Mouse (Mus musculus): ENCODE results near the gene Tmem200a.
"Not testable (repeated sequence)": the region's sequence is repeated elsewhere in the genome, so short reads cannot be mapped to it uniquely, and the experiment has no call there.

The Tmem200a gene

GRCm38 (mm10) chr10:25962863-25963262 is 116.0 kb downstream of the Tmem200a start:
- DNase-seq, result no peak

GRCm38 (mm10) chr10:25961066-25961465 is 117.8 kb downstream of the Tmem200a start:
- no peak for DNase-seq

- DNase-seq, result no peak
Measured at GRCm38 (mm10) chr10:25958762-25959753, 119.8 kb downstream of the Tmem200a start.

DNA sequence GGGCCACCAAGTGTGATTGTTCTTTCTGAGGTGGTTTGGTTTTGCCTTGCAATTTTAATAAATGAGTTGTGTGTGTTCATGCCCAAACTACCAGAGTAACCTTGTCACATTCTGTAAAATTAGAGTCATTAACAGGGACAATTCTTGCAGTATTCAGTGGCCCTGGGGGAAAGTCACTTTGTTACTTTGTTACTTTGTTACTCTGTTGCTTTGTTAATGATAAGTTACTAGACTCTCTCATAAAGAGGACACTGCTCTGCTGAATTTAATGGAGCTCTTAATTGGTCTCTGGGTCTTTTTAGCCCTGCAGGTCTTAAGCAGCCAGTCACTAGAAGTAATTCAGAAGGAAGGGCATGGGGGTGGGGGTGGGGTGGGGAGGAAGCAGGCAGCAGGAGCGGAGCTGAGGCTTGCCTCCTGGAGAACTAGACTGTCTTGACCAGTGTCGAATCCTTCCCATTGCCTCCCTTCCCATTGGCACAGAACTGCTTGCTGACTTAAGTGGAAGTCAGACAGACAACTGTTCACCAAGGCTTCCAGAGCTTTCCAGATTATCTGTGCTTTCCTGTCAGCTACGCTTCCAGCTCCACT is 124.1 kb downstream of the Tmem200a start:
- no peak for DNase-seq

- no peak for DNase-seq
Measured at GRCm38 (mm10) chr10:25952838-25953237, 126.0 kb downstream of the Tmem200a start.

GRCm38 (mm10) chr10:25952150-25952549 is 126.7 kb downstream of the Tmem200a start:
- no peak for DNase-seq

- DNase-seq, result no peak
Measured at GRCm38 (mm10) chr10:25945866-25946265, 133.0 kb downstream of the Tmem200a start.

- no peak for DNase-seq
Measured at GRCm38 (mm10) chr10:25944641-25945040, 134.2 kb downstream of the Tmem200a start.

DNA sequence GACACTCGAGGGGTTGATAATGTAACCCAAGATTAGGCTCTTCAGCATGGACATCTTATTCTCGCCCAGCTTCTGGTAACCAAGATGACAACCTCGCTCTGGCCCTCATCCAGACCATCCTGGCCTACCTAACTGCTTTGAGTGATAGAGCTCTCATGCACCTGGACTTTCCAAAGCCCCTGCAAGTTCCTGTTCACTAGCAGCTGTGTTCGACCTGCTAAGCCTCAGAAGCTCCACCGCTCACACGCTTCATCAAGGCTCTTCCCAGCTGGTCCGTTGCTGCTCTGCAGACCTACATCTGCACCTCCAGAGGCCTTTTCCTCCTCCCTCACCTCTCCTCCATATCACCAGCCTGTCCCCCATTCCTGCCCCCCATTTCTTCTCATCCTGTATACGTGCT is 147.1 kb downstream of the Tmem200a start:
- DNase-seq, result no peak

- no peak for DNase-seq
Measured at GRCm38 (mm10) chr10:25929401-25930150, 149.3 kb downstream of the Tmem200a start.

DNA sequence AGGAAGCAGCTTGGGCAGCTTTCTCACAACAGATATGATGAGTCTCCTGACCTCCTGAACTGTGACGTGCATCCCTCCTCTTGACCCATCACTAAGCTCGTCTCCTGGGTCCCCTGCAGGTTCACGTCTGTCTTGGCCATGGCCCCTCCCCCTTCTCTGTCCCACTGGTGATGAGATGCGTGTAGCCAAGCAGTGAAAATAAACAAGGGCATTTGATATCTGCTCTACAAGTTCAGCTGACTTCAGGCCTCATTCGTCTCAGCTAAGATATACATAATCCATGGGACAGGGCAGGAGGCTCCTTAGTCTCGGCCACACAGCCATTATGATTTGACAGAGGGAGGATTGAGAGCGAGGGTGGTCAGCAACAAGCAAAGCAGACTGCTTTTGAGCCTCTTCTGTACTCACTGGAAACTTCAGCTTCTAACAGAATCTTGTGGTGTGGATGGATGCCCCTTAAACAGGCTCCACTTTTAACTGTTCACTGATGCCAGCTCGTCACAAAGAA is 149.9 kb downstream of the Tmem200a start:
- no peak for DNase-seq

DNA sequence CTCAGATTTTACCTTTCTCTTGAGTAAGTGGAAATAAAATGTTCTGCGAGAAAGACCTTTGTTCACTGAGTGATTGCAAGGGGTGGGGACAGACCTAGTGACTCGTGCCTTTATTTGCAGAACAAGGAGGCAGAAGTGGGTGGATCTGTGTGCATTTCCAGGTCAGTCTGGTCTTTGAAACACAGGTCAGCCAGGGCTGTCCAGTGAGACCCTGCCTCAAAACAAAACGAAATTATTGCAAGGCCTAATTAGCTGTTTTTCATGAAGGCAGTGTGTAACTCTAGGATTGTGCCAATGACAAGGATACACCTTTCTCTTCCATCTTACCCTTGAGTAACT is 150.4 kb downstream of the Tmem200a start:
- no peak for DNase-seq

DNA sequence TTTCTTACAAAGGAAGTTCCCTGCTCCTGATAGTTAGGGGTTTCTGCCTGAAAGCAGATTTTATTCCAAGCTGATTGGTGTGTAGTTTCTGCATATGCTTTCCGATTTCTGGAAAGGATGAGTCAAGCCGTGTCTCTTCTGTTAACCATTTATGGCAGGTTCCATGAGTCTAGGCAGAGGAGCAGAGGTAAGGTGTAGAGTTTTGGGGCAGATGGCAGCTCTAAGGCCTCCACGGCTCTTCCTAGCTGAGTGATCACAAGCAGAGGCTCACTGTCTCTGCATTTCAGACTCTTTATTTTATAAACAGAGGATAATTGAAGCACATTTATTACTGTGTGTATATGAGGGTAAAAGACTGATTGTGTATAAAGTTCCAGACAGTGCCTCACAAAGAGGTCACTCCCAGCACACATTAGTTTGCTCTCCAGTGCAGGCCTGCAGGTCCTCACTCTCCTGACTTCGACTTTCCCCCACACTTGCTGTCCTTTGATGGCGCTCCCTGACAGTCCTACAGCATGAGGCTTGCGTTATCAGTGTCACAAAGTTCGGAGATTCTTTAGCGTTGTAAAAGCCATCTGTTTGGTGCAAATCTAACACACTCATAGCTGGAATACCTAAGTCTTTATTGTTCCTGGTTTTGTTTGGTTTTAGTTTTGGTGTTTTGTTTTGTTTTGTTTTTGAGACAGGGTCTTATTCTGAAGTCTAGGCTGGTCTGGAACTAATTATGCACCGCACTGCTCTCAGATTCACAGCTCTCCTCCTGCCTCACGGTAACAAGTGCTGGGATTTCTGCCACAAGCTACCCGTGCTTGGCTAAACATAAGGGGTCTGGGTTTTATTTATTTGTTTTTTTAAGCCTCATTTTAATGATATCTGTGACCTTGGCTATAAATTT is 151.1 kb downstream of the Tmem200a start:
- DNase-seq, result no peak

DNA sequence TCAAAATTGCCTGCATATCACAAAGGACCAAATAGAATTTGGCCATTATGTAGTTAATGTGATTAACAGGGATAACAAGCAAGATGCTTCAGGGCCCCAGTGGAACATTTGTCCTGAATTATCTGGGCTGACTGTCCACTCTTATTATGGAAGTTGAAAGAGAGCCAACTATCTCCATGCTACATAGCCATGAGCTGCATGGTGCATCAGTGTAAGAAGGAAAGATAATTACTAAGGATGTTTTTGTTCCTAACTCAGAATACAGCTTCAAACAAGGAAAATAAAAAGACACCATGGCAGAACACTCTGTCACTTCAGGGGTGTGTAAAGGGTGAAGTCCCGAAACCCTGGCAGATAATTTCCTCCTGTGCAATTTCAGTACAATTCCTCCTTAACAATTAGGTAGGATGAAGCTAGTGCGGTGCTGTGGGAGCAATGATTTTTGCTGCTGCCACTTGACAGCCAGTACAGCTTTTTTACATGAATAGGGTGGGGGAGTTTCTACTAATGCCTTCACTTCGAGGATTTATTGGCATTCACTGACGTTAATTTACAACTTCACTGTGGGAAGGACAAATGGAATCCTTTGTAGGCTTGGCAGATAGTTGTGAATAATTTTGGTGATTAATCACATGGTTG is 158.1 kb downstream of the Tmem200a start:
- no peak for DNase-seq

DNA sequence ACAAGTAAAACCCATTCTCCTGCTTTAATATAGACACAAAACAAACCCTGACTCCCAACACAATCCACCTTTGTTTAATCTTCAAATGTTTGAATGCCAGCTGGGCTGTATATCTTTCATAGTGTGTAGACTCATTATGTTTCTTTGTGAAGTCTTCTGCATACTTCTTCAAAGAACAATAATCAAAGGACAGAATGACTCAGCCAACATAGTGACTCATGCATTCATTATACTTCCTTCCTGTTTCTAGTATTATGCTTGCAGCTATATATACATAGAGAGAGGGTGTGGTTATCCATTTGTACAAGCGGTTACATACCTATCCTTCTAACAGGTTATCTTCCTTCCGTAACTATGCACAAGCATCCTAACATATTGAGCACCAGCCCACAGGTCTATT is 160.7 kb downstream of the Tmem200a start:
- no peak for DNase-seq

DNA sequence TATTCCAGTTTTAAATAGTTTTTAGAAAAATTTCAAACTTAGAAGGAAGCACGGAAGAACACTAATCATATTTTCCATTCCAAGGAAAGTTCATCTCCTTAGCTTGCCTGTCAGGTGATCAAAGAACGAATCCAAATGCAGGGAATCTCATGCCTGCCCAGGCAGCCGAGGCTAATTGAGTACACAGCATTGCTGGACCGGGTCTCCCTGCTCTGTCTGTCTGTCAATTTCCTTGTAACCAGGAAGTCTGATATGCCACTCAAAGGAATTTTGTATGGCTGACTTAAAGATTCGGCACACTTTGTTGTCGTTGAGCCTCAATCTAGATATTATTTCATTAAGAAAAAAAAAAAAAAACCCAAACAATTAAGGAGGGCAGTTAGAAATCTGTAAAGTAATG is 168.6 kb downstream of the Tmem200a start:
- DNase-seq, result no peak

DNA sequence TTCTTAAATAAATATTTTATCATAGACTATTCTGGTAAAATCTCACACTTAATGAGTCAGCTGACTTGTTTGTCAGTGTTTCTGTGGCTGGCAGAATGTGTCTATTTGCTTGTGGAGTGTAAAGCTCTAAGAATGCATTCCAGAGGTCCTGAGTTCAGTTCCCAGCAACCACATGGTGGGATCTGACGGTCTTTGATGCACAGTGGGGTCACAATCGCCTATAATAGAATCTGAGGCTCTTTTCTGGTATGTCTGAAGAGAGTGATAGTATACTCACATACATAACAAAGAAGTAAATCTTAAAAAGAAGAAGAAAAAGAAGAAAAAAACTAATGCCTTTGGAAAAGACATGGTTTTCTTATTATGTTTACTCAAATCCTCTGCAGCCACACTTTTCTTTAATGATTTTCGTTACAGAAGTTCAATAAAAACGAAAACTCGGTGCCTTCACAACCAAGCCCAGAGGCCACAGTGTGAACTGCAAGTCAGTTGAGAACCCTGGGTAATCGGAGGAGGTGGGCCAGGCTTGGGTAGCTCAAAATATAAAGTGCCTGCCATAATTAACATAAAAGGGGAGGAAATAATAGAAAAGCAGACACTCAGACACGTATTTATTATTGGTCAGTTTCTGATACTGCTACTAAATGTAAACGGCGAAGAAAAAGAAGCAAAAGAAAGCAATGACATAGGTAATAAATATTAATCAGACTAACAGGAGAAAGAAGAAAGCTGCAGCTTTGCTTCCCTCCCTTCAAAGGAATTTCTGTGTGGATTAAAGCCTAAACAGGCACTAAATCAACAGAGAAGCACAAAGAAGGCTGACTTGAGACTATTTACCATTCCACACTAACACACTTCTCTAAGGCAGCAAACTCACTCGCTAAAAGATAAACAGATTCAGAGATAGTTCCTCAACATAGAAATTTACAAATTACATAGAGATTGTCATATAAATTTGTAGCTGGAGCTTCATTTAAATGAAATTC is 170.5 kb downstream of the Tmem200a start:
- no peak for DNase-seq

DNA sequence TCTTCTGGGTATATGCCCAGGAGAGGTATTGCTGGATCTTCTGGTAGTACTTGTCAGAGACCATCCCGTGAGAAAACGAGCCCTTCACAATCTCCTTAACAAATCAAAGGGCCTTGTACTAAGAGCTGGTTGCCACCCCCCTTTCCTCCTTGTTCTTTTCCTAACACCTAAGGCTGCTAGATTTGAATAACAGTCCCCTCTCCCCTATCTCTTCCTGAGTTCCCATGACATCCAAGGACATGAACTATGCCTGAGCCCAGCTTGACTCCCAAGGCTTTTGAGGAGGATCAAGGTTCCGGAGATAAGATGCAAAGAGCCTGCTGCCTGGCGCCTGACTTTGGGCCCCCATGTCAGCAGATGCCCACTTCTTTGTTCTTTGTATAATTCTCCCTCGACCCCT is 184.7 kb downstream of the Tmem200a start:
- DNase-seq, result not testable (repeated sequence)

DNA sequence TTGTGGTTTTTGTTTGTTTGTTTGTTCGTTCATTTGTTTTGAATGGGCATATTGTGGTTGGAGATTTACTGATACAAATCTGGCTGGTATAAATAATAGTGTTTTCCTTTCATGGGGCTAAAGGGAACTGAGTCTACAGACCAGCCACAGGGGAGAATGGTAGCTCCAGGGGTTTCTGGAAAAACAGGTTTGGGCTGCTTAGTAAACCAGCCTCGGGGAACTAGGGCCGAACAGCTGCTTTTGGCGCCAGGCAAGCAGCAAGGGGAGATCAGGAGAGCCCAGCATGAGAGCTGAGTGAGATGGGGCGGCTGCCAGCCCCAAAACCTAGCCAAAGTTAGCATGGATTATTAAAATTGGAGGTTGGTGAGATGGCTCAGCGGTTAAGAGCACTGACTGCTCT is 191.6 kb downstream of the Tmem200a start:
- DNase-seq, result no peak

- no peak for DNase-seq
Measured at GRCm38 (mm10) chr10:25884512-25884911, 194.3 kb downstream of the Tmem200a start.

- DNase-seq, result no peak
Measured at GRCm38 (mm10) chr10:25877731-25878130, 201.1 kb downstream of the Tmem200a start.

Measured in lung, postnatal 36 days (tissue).